Mouse (Mus musculus) embryonic facial prominence, embryonic 13.5 days (tissue): Measurements from ENCODE around the gene Kcnk12. TPM values are rescaled to one million over a fixed set of nuclear protein-coding genes. Genes with fewer than 3 reads are reported as not detected.
A peak's percentile ranks its signal among the peaks of the same experiment; 100 is the strongest.

ENCODE experiments used
- ATAC-seq: fragments of 200-750 bp; cut with Nextera tagmentation; 2 replicates; pipeline ENCODE4 v1.8.0; 2017; ENCODE audit warnings: low read depth; ENCODE audit not compliant: insufficient number of reproducible peaks, insufficient read depth, low FRiP score, low TSS enrichment
- H3K27ac ChIP-seq: fragments of 300-500 bp; sonication (generic); 2 replicates; pipeline ENCODE4 v1.5.1; 2015; ENCODE audit warnings: moderate library complexity, mild to moderate bottlenecking, inconsistent platforms
- H3K27me3 ChIP-seq: fragments of 300-500 bp; sonication (generic); 2 replicates; pipeline ENCODE4 v1.6.1; 2015; ENCODE audit warnings: mild to moderate bottlenecking, inconsistent platforms
- H3K36me3 ChIP-seq: fragments of 300-500 bp; sonication (generic); 2 replicates; pipeline ENCODE4 v1.6.1; 2015; ENCODE audit warnings: mild to moderate bottlenecking, inconsistent platforms
- H3K4me1 ChIP-seq: fragments of 300-500 bp; sonication (generic); 2 replicates; pipeline ENCODE4 v1.6.1; 2015; ENCODE audit warnings: inconsistent platforms
- H3K4me2 ChIP-seq: fragments of 300-500 bp; sonication (generic); 2 replicates; pipeline ENCODE4 v1.6.1; 2015; ENCODE audit warnings: moderate library complexity, mild to moderate bottlenecking, inconsistent platforms
- H3K4me3 ChIP-seq: fragments of 300-500 bp; sonication (generic); 2 replicates; pipeline ENCODE4 v1.5.1; 2015; ENCODE audit warnings: mild to moderate bottlenecking, inconsistent platforms
- H3K9ac ChIP-seq: fragments of 300-500 bp; sonication (generic); 2 replicates; pipeline ENCODE4 v1.6.1; 2015; ENCODE audit warnings: mild to moderate bottlenecking, inconsistent platforms
- H3K9me3 ChIP-seq: fragments of 300-500 bp; sonication (generic); 2 replicates; pipeline ENCODE4 v1.6.1; 2016; ENCODE audit warnings: inconsistent platforms
- WGBS: fragments of 180-500 bp; shearing (Covaris S2); methylation state at CpG from one replicate; pipeline ENCODE4 v1.1.7; 2015; ENCODE audit warnings: mixed read lengths; 5-methylcytosine and 5-hydroxymethylcytosine counted together
- polyA plus RNA-seq: library from polyadenylated mRNA; unstranded; fragments of >200 nt; fragmentation: Nextera tagmentation; extraction: Ambion mirVana; gene quantifications from 2 replicates; pipeline ENCODE4 v1.2.1, GENCODE M21; 2015

Kcnk12 gene
- polyA plus RNA-seq, 1 experiment from 2014 or later, result not detected

DNA sequence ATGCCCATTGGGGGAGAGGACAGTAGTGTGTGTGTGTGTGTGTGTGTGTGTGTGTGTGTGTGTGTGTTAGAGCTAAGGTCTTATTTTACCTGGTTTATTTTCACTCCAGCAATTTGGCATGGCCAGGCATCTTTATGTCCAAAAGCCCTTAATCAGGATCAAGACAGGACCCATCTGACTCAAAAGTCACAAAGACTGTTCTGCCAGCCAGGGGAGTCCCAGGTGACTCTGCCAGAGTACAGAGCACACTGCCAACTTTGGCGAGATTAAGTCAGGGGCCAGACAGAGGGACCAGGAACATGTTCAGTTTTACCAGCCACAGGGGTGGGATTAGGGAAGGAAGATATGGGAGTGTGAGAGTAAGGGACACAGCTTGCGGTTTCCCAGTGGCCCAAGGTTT is 12.9 kb downstream of the Kcnk12 start:
- H3K9me3 ChIP-seq, result no peaks in the 10 kb centered on the region
- H3K27ac ChIP-seq, result no peak overlapping the region
- ATAC-seq, result no peak
- H3K4me2 ChIP-seq, result no peak overlapping the region
- WGBS, result 73% methylated on average over 2 of the region's 2 CpGs
- H3K27me3 ChIP-seq, result no peaks in the 10 kb centered on the region
- no peak overlapping the region for H3K4me3 ChIP-seq
- H3K36me3 ChIP-seq, result no peaks in the 10 kb centered on the region
- H3K4me1 ChIP-seq, result no peaks in the 10 kb centered on the region
- H3K9ac ChIP-seq, result no peak overlapping the region

DNA sequence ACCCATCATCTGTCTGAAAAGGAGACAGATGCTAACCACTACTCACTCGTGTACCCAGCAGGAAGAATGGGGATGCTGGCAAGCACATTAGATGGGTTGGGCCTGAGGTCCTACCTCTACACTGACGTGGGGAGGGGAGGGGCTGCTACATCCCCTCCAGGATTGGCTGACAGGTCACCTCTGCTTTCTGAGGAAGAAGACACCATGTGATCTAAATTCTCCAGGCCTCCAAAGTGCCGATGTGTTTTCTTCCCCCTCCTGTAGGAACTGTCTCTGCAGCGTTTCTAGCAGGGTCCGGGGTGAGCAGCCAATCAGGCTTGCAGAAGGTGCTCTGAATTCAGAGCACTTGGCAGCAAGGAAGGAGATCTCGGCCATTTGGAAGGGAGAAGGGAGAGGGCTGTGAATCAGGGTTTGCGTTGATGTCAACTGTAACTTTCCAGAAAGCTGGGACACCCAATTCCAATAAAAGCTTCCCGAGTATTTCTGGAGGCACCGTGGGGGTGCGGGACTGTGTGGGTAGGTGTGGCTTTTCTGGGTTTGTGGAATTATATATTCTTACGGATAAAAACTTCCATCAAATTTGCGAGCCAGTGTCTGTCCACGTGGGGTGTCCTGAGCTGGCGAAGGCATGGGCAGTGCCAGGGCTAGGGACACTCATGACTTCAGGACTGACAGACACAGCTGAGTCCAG is 13.5 kb downstream of the Kcnk12 start:
- H3K36me3 ChIP-seq, result no peaks in the 10 kb centered on the region
- H3K9ac ChIP-seq, result no peak overlapping the region
- no peaks in the 10 kb centered on the region for H3K9me3 ChIP-seq
- no peaks in the 10 kb centered on the region for H3K4me1 ChIP-seq
- H3K4me3 ChIP-seq, result no peak overlapping the region
- ATAC-seq, result no peak
- H3K27me3 ChIP-seq, result no peaks in the 10 kb centered on the region
- 73% methylated on average over 14 of the region's 14 CpGs for WGBS
- H3K4me2 ChIP-seq, result no peak overlapping the region
- H3K27ac ChIP-seq, result no peak overlapping the region

DNA sequence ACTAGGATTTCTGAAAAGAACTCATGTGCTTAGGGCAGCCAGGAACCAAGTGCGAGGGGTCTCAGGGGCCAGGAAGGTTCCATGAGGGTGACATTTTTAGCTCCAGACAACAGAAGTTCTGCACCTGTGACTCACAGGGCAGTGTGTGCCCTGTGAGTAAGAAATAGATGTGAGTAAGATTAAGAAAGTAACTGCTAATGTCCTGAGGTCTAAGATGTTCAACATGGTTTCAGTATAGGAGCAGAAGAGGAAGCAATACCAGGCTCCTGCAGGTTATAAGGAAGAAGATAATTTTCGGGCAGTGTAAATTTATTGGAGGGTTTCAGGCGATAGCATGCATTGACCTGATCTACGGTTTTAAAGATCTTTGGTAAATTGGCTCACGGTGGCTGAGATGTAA is 16.6 kb downstream of the Kcnk12 start:
- ATAC-seq, result no peak

DNA sequence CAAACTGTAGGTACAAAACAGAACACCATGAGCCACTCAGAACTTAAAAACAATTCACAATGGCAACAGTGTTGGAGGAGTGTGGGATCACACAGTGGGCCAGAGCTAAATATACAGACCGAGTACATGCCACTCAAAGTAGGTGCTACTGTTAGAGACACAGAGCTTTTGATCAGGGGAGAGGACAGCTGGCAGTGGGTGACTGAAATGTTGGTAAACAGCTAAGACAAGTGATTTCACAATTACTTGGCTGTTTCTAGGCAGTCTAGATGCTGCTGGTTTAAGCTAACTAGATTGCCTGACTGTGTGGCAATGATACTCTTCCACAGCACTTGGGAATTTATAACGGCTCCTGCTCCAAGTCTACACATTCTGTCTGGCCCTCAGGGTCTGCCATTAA is 17.6 kb downstream of the Kcnk12 start:
- 59% methylated on average over 2 of the region's 2 CpGs for WGBS
- Histone ChIP-seq H3K4me3 (no peak overlapping the region), H3K36me3 (no peaks in the 10 kb centered on the region), H3K4me2 (no peak overlapping the region), H3K27me3 (no peaks in the 10 kb centered on the region), H3K4me1 (no peaks in the 10 kb centered on the region), H3K27ac (no peak overlapping the region), H3K9me3 (no peaks in the 10 kb centered on the region), H3K9ac (no peak overlapping the region)
- ATAC-seq, result no peak

More for the DNA sequence above, 16.6 kb downstream of the Kcnk12 start:
- WGBS, result 91% methylated on average over 5 of the region's 5 CpGs
- Histone ChIP-seq H3K4me3 (no peak overlapping the region), H3K4me1 (no peaks in the 10 kb centered on the region), H3K4me2 (no peak overlapping the region), H3K9me3 (no peaks in the 10 kb centered on the region), H3K27ac (no peak overlapping the region), H3K9ac (no peak overlapping the region), H3K27me3 (no peaks in the 10 kb centered on the region), H3K36me3 (no peaks in the 10 kb centered on the region)

DNA sequence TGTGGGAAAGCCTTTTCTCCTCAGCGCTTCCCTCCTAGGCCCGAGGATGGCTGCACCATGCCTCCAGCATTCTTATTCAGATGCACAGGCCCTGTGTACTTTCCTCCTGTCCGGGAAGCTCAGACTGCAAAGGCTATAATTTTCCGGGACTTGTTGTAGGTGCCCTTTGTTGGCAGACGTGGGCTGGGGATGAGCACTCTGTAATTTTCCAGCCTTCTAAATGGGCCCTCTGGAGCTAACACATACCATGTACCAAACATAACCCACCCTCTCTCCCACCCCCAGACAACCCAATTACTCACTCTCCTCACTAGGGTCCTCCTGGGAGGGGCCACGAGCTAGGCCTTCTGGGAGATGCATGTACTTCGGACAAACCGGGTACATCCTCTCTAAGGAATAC is 22.8 kb downstream of the Kcnk12 start:
- Histone ChIP-seq H3K4me3 (no peak overlapping the region), H3K4me1 (no peaks in the 10 kb centered on the region), H3K36me3 (no peaks in the 10 kb centered on the region), H3K4me2 (no peak overlapping the region), H3K27me3 (no peaks in the 10 kb centered on the region), H3K9me3 (no peaks in the 10 kb centered on the region), H3K9ac (no peak overlapping the region), H3K27ac (no peak overlapping the region)
- WGBS, result 80% methylated on average over 8 of the region's 8 CpGs
- ATAC-seq, result no peak

DNA sequence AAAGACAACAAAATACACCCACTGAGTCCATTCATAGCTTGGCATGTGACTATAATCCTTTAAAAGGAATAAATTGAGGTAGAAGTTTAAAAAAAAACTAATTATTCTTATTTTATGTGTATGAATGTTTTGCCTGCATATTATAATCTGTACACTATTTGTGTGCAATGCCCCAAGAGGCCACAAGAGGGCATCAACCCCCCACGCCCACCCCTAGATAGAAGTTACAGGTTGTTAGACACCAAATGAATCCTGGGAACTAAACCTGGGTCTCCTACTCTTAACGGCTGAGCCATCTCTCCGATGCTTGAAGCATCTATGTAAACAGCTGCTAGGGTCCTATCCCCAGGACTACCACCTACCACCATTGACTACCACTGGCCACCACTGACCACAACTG is 24.6 kb downstream of the Kcnk12 start:
- Histone ChIP-seq H3K4me3 (no peak overlapping the region), H3K9me3 (no peaks in the 10 kb centered on the region), H3K4me2 (no peak overlapping the region), H3K4me1 (no peaks in the 10 kb centered on the region), H3K27me3 (no peaks in the 10 kb centered on the region), H3K36me3 (no peaks in the 10 kb centered on the region), H3K27ac (no peak overlapping the region), H3K9ac (no peak overlapping the region)
- ATAC-seq, result no peak
- WGBS, result 79% methylated on average over 3 of the region's 3 CpGs

DNA sequence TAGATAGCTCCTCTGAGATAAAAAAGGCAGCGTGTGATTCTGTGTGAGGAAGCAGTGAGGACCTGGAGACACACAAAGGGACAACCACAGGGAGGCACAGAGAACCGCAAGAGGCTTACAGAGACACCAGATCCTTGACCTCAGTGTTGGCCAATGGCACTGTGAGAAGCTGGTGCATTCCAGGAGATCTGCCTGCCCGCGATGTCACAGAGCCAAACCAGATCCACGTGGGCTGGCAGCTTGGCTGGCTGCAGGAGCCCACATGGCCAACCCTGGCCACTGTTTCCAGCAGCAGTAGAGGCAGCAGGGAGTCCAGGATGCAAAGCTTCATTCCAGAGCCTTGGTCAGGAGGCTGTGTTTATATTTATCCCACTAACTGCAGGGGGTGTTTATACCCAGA is 27.0 kb downstream of the Kcnk12 start:
- Histone ChIP-seq H3K4me2 (no peak overlapping the region), H3K36me3 (no peaks in the 10 kb centered on the region), H3K4me3 (no peak overlapping the region), H3K4me1 (no peaks in the 10 kb centered on the region), H3K9ac (no peak overlapping the region), H3K27me3 (no peaks in the 10 kb centered on the region), H3K9me3 (no peaks in the 10 kb centered on the region), H3K27ac (no peak overlapping the region)
- 44% methylated on average over 5 of the region's 5 CpGs for WGBS
- ATAC-seq, result no peak

DNA sequence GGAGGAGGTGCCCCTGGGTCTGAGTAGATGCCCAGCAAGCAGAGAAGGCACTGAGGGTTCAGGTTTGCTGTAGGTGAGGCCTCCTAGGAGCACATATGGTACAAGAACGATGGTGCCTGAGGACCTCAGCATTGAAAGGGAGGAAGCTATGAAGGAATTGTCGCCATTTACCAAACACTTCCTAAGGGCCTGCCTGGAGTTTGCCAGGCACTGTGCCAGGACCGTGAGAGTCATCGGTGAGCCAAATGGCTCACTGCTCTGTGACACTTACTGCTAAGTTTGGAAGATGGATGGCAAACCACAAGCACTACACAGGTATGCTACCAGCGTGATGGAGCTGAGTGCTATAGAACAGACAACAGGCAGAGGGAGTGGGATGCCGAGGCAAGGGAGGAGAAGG is 30.9 kb downstream of the Kcnk12 start:
- Histone ChIP-seq H3K4me1 (no peaks in the 10 kb centered on the region), H3K36me3 (no peaks in the 10 kb centered on the region), H3K27me3 (no peaks in the 10 kb centered on the region), H3K4me3 (no peak overlapping the region), H3K9ac (no peak overlapping the region), H3K27ac (no peak overlapping the region), H3K9me3 (no peaks in the 10 kb centered on the region), H3K4me2 (no peak overlapping the region)
- ATAC-seq, result no peak
- 88% methylated on average over 6 of the region's 6 CpGs for WGBS

DNA sequence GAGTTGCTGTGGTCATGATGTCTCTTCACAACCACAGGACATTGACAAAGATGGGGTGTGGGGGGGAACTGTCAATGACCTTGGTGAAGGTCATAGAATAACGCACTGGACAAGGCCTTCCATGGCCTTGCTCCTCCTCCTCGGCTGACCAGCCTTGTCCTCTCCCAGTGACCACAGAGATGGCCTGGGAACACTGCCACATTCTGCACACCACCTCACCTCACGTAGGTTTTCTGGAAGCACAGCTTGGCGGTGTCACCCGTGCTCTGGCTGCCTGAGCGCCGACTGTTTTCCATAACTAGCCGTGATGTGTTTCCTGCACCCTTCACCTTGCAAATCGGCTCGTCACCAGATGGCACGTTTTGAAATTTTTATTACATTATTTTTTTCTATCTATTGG is 32.8 kb downstream of the Kcnk12 start:
- Histone ChIP-seq H3K9me3 (no peaks in the 10 kb centered on the region), H3K36me3 (no peaks in the 10 kb centered on the region), H3K27ac (no peak overlapping the region), H3K4me3 (no peak overlapping the region), H3K4me2 (no peak overlapping the region), H3K9ac (no peak overlapping the region), H3K27me3 (no peaks in the 10 kb centered on the region), H3K4me1 (no peaks in the 10 kb centered on the region)
- ATAC-seq, result no peak
- 93% methylated on average over 11 of the region's 11 CpGs for WGBS

DNA sequence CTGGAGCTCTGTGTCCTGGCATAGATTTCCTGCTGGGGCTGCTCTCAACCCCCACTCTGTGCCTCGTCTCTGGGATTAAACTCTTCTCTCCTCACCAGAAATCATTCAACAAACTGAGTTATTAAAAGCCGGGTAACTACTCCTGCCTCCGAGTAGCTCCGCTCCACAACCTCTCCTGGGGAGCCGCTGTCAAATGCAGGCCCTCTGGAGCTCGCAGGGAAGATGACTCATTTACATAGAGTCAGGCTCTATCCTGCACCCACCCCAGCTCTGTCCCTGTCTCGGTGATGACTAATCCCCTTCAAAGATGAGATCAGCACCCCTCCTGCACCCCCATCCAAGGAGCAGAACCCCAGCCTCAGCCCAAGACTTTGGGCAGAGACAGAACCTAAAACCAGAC is 34.6 kb downstream of the Kcnk12 start:
- no peak overlapping the region for H3K4me3 ChIP-seq
- no peak for ATAC-seq
- no peak overlapping the region for H3K9ac ChIP-seq
- H3K27me3 ChIP-seq, result no peaks in the 10 kb centered on the region
- H3K4me1 ChIP-seq, result no peaks in the 10 kb centered on the region
- no peaks in the 10 kb centered on the region for H3K36me3 ChIP-seq
- 42% methylated on average over 7 of the region's 7 CpGs for WGBS
- no peak overlapping the region for H3K27ac ChIP-seq
- no peaks in the 10 kb centered on the region for H3K9me3 ChIP-seq
- H3K4me2 ChIP-seq, result no peak overlapping the region

DNA sequence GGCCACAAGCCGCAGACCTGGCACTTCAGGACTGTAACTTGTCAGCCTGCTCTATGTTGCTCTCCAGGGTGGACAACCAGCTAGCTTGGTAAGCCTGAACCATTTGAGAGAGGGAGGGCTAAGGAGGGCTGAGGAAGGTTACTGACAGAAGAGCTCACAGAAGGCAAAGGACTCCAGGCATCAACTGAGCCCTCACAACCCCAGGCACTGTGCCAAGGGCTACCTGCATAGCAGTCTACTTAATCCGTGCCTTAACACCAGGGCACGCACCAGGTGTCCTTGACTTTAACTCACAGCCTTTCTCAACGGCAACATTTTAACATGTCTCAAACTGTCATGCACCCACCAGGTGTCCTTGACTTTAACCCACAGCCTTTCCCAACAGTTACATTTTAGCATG is 37.5 kb downstream of the Kcnk12 start:
- Histone ChIP-seq H3K27ac (no peak overlapping the region), H3K4me3 (no peak overlapping the region), H3K9ac (no peak overlapping the region), H3K9me3 (no peaks in the 10 kb centered on the region), H3K36me3 (no peaks in the 10 kb centered on the region), H3K4me2 (no peak overlapping the region), H3K4me1 (no peaks in the 10 kb centered on the region), H3K27me3 (no peaks in the 10 kb centered on the region)
- WGBS, result 87% methylated on average over 4 of the region's 4 CpGs
- no peak for ATAC-seq

DNA sequence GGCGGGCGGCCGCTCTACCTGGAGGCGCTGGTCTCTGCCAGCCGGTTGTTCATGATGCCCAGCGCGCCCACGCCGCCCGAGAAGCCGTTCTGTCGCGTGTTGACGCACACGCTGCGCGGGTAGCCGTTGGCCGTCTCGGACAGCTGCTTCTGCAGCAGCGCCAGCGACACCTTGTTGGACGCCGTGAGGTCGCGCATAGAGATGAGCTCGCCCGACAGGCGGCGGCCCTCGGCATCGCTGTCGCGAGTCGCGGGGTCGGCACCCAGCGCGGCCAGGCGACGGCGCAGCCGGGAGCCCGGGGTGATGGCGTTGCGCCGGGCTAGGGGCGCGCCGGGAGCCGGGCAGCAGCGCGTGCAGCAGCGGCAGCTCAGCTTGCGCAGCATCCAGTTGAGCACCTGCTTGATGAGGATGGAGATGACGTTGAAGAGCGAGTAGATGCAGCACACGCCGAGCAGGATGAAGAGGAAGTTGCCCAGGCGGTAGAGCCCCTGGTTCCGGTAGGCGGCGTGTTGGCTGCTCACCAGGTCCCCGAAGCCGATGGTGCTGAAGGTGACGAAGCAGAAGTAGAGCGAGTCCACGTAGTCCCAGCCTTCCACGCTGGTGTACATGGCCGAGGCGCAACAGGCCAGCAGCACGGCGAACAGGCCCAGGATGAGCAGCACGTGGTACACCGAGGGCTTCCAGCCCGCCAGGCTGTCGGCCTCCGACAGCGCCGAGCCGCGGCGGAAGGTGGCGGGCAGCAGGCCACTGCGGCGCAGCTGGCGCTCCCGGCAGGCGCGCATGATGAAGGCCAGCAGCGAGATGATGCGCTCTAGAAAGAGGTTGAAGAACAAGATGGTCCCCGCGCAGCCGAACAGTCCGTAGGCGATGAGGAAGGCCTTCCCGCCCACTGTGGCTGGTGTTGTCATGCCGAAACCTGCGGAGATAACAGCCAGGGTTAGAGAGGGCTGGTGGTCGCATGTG is 51.6 kb downstream of the Kcnk12 start:
- Histone ChIP-seq H3K4me2 (peak overlapping the region; percentile 100), H3K4me1 (peaks cover 16% of the 10 kb centered on the region), H3K4me3 (peak overlapping the region; percentile 62), H3K36me3 (no peaks in the 10 kb centered on the region), H3K9ac (peak overlapping the region; percentile 59), H3K27ac (no peak overlapping the region), H3K27me3 (peaks cover 65% of the 10 kb centered on the region), H3K9me3 (no peaks in the 10 kb centered on the region)
- ATAC-seq, result peak; percentile 72
- 3% methylated on average over 98 of the region's 101 CpGs for WGBS
